Mouse (Mus musculus) MEL (cell line): ENCODE data around the gene Baiap2l2. TPM values are rescaled to one million over a fixed set of nuclear protein-coding genes. Genes with fewer than 3 reads are reported as not detected.

Experiments
- MXI1 ChIP-seq: IDR thresholded peaks from 2 replicates; pipeline ENCODE4 v1.6.1; 2011; ENCODE audit warnings: mild to moderate bottlenecking, low read depth, low read length, improper control_type of control experiment
- polyA plus RNA-seq, 2 experiments: library from polyadenylated mRNA; stranded (reverse) in 1 of 2; unstranded in 1 of 2; fragments of >175 nt in 1 of 2; fragments of >200 nt in 1 of 2; gene quantifications; 2 replicates each; pipeline versions ENCODE4 v1.2.1 to v1.2.4; 2012; ENCODE audit warnings: low replicate concordance in 2 of 2, low read depth in 1 of 2; ENCODE audit not compliant: insufficient read length in 2 of 2, insufficient read depth in 1 of 2, missing spikeins in 1 of 2
- total RNA-seq: library from RNA; depleted of rRNA; stranded (reverse); fragments of 300-350 nt; gene quantifications from 2 replicates; pipeline ENCODE4 v1.2.3, GENCODE M21; 2012; rRNA removed

Baiap2l2 gene
- total and polyA plus RNA-seq, 3 experiments, result 0.60 to 1.1 TPM; not detected in 1

- no peak for TF ChIP-seq MXI1
Measured at GRCm38 (mm10) chr15:79208211-79208610, 77.1 kb downstream of the Baiap2l2 start (continued).

Other genes starting within 250 kb of the Baiap2l2 start
- 2.5 and 2.6 TPM in 2 replicates for gene Galr3, start 243.7 kb downstream of the Baiap2l2 start, total RNA-seq
- 1 to 10 TPM in 1 of 2 experiments, not detected in 1; 4.5 TPM for gene Galr3, start 243.7 kb downstream of the Baiap2l2 start, polyA plus RNA-seq
- gene Ankrd54, start 222.6 kb downstream of the Baiap2l2 start, total RNA-seq, result 42.3 and 43.4 TPM in 2 replicates
- 10 to 100 TPM in 1 of 2 experiments, not detected in 1; 62.2 TPM for gene Ankrd54, start 222.6 kb downstream of the Baiap2l2 start, polyA plus RNA-seq
- gene Eif3l, start 210.4 kb downstream of the Baiap2l2 start, total RNA-seq, result 394 and 395 TPM in 2 replicates
- gene Eif3l, start 210.4 kb downstream of the Baiap2l2 start, polyA plus RNA-seq, result 100 to 1,000 TPM; 301 to 442 TPM
- 4.1 and 4.8 TPM in 2 replicates for gene Micall1, start 176.6 kb downstream of the Baiap2l2 start, total RNA-seq
- gene Micall1, start 176.6 kb downstream of the Baiap2l2 start, polyA plus RNA-seq, result 10 to 100 TPM in 1 of 2 experiments, not detected in 1; 13.5 TPM
- 362 and 423 TPM in 2 replicates for gene Polr2f, start 144.5 kb downstream of the Baiap2l2 start, total RNA-seq
- 100 to 1,000 TPM in 1 of 2 experiments, not detected in 1; 510 TPM for gene Polr2f, start 144.5 kb downstream of the Baiap2l2 start, polyA plus RNA-seq
- 4.0 and 4.9 TPM in 2 replicates for gene 1700088E04Rik, start 144.3 kb downstream of the Baiap2l2 start, total RNA-seq
- 1 to 10 TPM in 1 of 2 experiments, not detected in 1; 9.3 TPM for gene 1700088E04Rik, start 144.3 kb downstream of the Baiap2l2 start, polyA plus RNA-seq
- gene Sox10, start 120.3 kb downstream of the Baiap2l2 start, total RNA-seq, result not detected in 2 replicates
- not detected for gene Sox10, start 120.3 kb downstream of the Baiap2l2 start, polyA plus RNA-seq
- 17.6 and 20.8 TPM in 2 replicates for gene Pick1, start 56.4 kb downstream of the Baiap2l2 start, total RNA-seq
- 10 to 100 TPM in 1 of 2 experiments, not detected in 1; 24.3 TPM for gene Pick1, start 56.4 kb downstream of the Baiap2l2 start, polyA plus RNA-seq
- gene Gm49486, start 56.1 kb downstream of the Baiap2l2 start, total RNA-seq, result 0.12 and 0.16 TPM in 2 replicates
- gene Gm49486, start 56.1 kb downstream of the Baiap2l2 start, polyA plus RNA-seq, result under 1 TPM in 1 of 2 experiments, not detected in 1; 0.46 TPM
- gene Slc16a8, start 30.8 kb downstream of the Baiap2l2 start, total RNA-seq, result 0.15 TPM in 1 of 2 replicates, not detected in the other
- under 1 TPM in 1 of 2 experiments, not detected in 1; 0.47 TPM for gene Slc16a8, start 30.8 kb downstream of the Baiap2l2 start, polyA plus RNA-seq
- 11.8 and 12.0 TPM in 2 replicates for gene Pla2g6, start 42.9 kb upstream of the Baiap2l2 start, total RNA-seq
- 10 to 100 TPM in 1 of 2 experiments, not detected in 1; 24.7 TPM for gene Pla2g6, start 42.9 kb upstream of the Baiap2l2 start, polyA plus RNA-seq
- gene Maff, start 61.1 kb upstream of the Baiap2l2 start, total RNA-seq, result 3.3 TPM in 2 replicates
- 1 to 10 TPM in 1 of 2 experiments, not detected in 1; 5.8 TPM for gene Maff, start 61.1 kb upstream of the Baiap2l2 start, polyA plus RNA-seq
- 7.2 and 7.5 TPM in 2 replicates for gene Tmem184b, start 118.0 kb upstream of the Baiap2l2 start, total RNA-seq
- 10 to 100 TPM in 1 of 2 experiments, not detected in 1; 28.4 TPM for gene Tmem184b, start 118.0 kb upstream of the Baiap2l2 start, polyA plus RNA-seq
- 28.5 and 33.3 TPM in 2 replicates for gene Csnk1e, start 170.0 kb upstream of the Baiap2l2 start, total RNA-seq
- 10 to 100 TPM in 1 of 2 experiments, not detected in 1; 58.1 TPM for gene Csnk1e, start 170.0 kb upstream of the Baiap2l2 start, polyA plus RNA-seq
- gene Kcnj4, start 219.7 kb upstream of the Baiap2l2 start, total RNA-seq, result not detected in 2 replicates
- gene Kcnj4, start 219.7 kb upstream of the Baiap2l2 start, polyA plus RNA-seq, result under 1 TPM in 1 of 2 experiments, not detected in 1; 0.07 TPM
- gene Kdelr3, start 230.9 kb upstream of the Baiap2l2 start, total RNA-seq, result 12.6 and 14.5 TPM in 2 replicates
- gene Kdelr3, start 230.9 kb upstream of the Baiap2l2 start, polyA plus RNA-seq, result 10 to 100 TPM in 1 of 2 experiments, not detected in 1; 32.2 TPM